Mouse (Mus musculus) E14TG2a.4 (cell line): ENCODE results near the gene Arsg.

Experiments
- H3K27me3 ChIP-seq: 2 replicates; pipeline ENCODE4 v1.6.1; 2014; ENCODE audit warnings: low read length, control low read depth; ENCODE audit not compliant: insufficient read depth
- H3K36me3 ChIP-seq: 2 replicates; pipeline ENCODE4 v1.6.1; 2014; ENCODE audit warnings: low read length, control low read depth; ENCODE audit not compliant: insufficient read depth
- H3K4me1 ChIP-seq: replicated peaks from 2 replicates; pipeline ENCODE4 v1.6.1; 2014; ENCODE audit warnings: low read depth, low read length, control low read depth
- H3K4me3 ChIP-seq: replicated peaks from 2 replicates; pipeline ENCODE4 v1.5.1; 2014; ENCODE audit warnings: mild to moderate bottlenecking, low read length
- H3K9me3 ChIP-seq: 2 replicates; pipeline ENCODE4 v1.6.1; 2014; ENCODE audit warnings: low read length, control low read depth
- CTCF ChIP-seq: conservative IDR thresholded peaks from 2 replicates; pipeline ENCODE4 v1.5.1; 2014; ENCODE audit warnings: low read length
- NANOG ChIP-seq: IDR thresholded peaks from 2 replicates; pipeline ENCODE4 v1.6.1; 2014; ENCODE audit warnings: borderline replicate concordance, low read length, mixed read lengths
- POU5F1 ChIP-seq: IDR thresholded peaks from 2 replicates; pipeline ENCODE4 v1.6.1; 2014; ENCODE audit warnings: low read length, borderline replicate concordance

The Arsg gene

GRCm38 (mm10) chr11:109554443-109554842, 81.3 kb downstream of the Arsg start:
- H3K4me3 ChIP-seq: no peak overlapping the region
- TF ChIP-seq CTCF: no peak
- no peak for TF ChIP-seq POU5F1
- TF ChIP-seq NANOG: no peak
- no peaks in the 10 kb centered on the region for H3K9me3 ChIP-seq
- no peaks in the 10 kb centered on the region for H3K36me3 ChIP-seq
- peaks cover 17% of the 10 kb centered on the region for H3K4me1 ChIP-seq
- H3K27me3 ChIP-seq: 0 out of 2 replicates have a peak, but pooled peaks cover 2% of the 10 kb centered on the region

GRCm38 (mm10) chr11:109556130-109556529, 83.0 kb downstream of the Arsg start:
- Histone ChIP-seq H3K9me3 (no peaks in the 10 kb centered on the region), H3K36me3 (no peaks in the 10 kb centered on the region), H3K27me3 (no peaks in the 10 kb centered on the region), H3K4me3 (no peak overlapping the region), H3K4me1 (peaks cover 17% of the 10 kb centered on the region)
- no peak for TF ChIP-seq POU5F1
- no peak for TF ChIP-seq NANOG
- no peak for TF ChIP-seq CTCF

- Histone ChIP-seq H3K4me3 (no peak overlapping the region), H3K36me3 (no peaks in the 10 kb centered on the region), H3K27me3 (no peaks in the 10 kb centered on the region), H3K9me3 (no peaks in the 10 kb centered on the region), H3K4me1 (peaks cover 12% of the 10 kb centered on the region)
- TF ChIP-seq POU5F1 (no peak), NANOG (no peak)
Measured at GRCm38 (mm10) chr11:109557419-109557818, 84.2 kb downstream of the Arsg start.

GRCm38 (mm10) chr11:109559241-109559640, 86.1 kb downstream of the Arsg start:
- Histone ChIP-seq H3K9me3 (no peaks in the 10 kb centered on the region), H3K36me3 (no peaks in the 10 kb centered on the region), H3K27me3 (no peaks in the 10 kb centered on the region), H3K4me3 (no peak overlapping the region), H3K4me1 (peaks cover 5% of the 10 kb centered on the region; the same call in 1 of the 2 replicates)
- TF ChIP-seq POU5F1 (no peak), NANOG (no peak), CTCF (no peak)

GRCm38 (mm10) chr11:109560793-109561257, 87.7 kb downstream of the Arsg start:
- TF ChIP-seq NANOG (no peak), CTCF (peak; percentile 49), POU5F1 (no peak)
- Histone ChIP-seq H3K36me3 (no peaks in the 10 kb centered on the region), H3K4me3 (no peak overlapping the region), H3K27me3 (no peaks in the 10 kb centered on the region), H3K9me3 (no peaks in the 10 kb centered on the region), H3K4me1 (peaks cover 5% of the 10 kb centered on the region; the same call in 1 of the 2 replicates)

GRCm38 (mm10) chr11:109561445-109561844, 88.3 kb downstream of the Arsg start:
- no peak overlapping the region for H3K4me3 ChIP-seq

GRCm38 (mm10) chr11:109563708-109564107, 90.5 kb downstream of the Arsg start:
- no peaks in the 10 kb centered on the region for H3K36me3 ChIP-seq
- TF ChIP-seq NANOG (no peak), CTCF (no peak), POU5F1 (no peak)
- H3K4me3 ChIP-seq: no peak overlapping the region
- peaks cover 10% of the 10 kb centered on the region for H3K4me1 ChIP-seq
- no peaks in the 10 kb centered on the region for H3K9me3 ChIP-seq
- no peaks in the 10 kb centered on the region for H3K27me3 ChIP-seq

More at GRCm38 (mm10) chr11:109561445-109561844, 88.3 kb downstream of the Arsg start:
- H3K27me3 ChIP-seq: no peaks in the 10 kb centered on the region
- peaks cover 5% of the 10 kb centered on the region; the same call in 1 of the 2 replicates for H3K4me1 ChIP-seq
- no peak for TF ChIP-seq POU5F1
- TF ChIP-seq CTCF: no peak
- no peaks in the 10 kb centered on the region for H3K9me3 ChIP-seq
- H3K36me3 ChIP-seq: no peaks in the 10 kb centered on the region

GRCm38 (mm10) chr11:109564466-109565214, 91.5 kb downstream of the Arsg start:
- no peak overlapping the region for H3K4me3 ChIP-seq
- no peaks in the 10 kb centered on the region for H3K9me3 ChIP-seq
- TF ChIP-seq CTCF (no peak), NANOG (no peak), POU5F1 (no peak)
- H3K27me3 ChIP-seq: 0 out of 2 replicates have a peak, but pooled peaks cover 2% of the 10 kb centered on the region
- peaks cover 17% of the 10 kb centered on the region for H3K4me1 ChIP-seq
- no peaks in the 10 kb centered on the region for H3K36me3 ChIP-seq

GRCm38 (mm10) chr11:109569007-109569618, 95.9 kb downstream of the Arsg start:
- H3K4me3 ChIP-seq: no peak overlapping the region
- no peaks in the 10 kb centered on the region for H3K9me3 ChIP-seq
- H3K4me1 ChIP-seq: peaks cover 12% of the 10 kb centered on the region
- H3K27me3 ChIP-seq: 0 out of 2 replicates have a peak, but pooled peaks cover 3% of the 10 kb centered on the region
- TF ChIP-seq NANOG (no peak), CTCF (no peak), POU5F1 (no peak)
- H3K36me3 ChIP-seq: no peaks in the 10 kb centered on the region
